Mouse (Mus musculus): ENCODE measurements around the gene Gm45213.

Gene Gm45213

DNA sequence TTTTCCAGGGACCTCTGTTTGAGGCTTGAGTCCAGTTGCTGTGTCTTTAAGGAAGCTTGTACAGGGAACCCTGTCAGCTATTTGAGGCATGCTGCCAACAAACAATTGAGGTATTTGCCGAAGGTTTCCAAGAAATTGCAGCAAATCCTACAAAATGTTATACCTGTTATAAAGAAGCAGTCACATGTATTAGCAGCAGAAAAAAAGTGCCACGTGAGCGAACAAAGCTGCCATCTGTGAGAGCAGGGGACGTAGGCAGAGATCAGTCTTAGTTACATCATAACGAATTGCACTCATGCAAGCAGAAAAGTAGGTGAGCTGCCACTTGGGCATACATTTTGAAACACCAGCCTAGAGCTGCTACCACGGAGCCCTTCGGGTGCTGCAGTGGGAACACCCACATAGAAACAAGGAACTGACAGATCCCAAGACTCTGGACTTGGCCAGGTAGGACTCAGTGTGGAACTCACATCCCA is 63.2 kb downstream of the Gm45213 start:
- no peak for DNase-seq (ENCODE audit: low spot score in 2 of 2)

DNA sequence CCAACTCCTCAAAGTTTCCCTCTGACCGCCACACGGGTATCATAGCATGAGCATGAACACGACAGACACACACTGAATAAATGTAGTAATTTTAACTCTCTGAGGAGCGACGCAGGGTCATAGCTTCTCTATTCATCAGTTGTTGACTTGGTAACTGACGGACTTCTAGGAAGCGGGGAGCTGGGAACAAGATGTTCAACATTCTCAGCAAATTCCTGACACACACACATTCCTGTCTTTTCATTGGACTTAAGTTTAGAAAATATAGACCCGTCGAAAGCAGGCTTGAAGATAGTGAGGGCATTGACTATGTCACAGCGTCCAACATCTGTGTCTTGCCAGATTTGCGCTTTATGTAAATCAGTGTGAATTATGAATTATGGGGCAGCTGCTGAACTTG is 63.8 kb downstream of the Gm45213 start:
- no peak for DNase-seq (ENCODE audit: low spot score in 2 of 2)

DNA sequence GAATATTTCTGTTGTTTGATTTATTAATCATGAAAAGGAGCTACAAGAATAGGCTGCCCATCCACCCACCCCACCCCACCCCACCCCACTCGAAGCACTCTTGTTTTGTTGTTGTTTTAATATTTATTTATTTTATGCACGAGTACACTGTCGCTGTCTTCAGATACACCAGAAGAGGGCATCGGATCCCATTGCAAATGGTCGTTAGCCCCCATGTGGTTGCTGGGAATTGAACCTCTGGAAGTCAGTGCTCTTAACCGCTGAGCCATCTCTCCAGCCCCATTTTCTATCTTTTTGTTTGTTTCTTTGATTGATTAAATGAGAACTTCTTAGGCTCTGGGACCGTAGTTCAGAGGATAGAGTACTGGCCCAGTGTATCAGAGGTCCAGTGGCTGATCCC is 64.5 kb downstream of the Gm45213 start:
- DNase-seq (ENCODE audit: low spot score in 2 of 2), result no peak

DNA sequence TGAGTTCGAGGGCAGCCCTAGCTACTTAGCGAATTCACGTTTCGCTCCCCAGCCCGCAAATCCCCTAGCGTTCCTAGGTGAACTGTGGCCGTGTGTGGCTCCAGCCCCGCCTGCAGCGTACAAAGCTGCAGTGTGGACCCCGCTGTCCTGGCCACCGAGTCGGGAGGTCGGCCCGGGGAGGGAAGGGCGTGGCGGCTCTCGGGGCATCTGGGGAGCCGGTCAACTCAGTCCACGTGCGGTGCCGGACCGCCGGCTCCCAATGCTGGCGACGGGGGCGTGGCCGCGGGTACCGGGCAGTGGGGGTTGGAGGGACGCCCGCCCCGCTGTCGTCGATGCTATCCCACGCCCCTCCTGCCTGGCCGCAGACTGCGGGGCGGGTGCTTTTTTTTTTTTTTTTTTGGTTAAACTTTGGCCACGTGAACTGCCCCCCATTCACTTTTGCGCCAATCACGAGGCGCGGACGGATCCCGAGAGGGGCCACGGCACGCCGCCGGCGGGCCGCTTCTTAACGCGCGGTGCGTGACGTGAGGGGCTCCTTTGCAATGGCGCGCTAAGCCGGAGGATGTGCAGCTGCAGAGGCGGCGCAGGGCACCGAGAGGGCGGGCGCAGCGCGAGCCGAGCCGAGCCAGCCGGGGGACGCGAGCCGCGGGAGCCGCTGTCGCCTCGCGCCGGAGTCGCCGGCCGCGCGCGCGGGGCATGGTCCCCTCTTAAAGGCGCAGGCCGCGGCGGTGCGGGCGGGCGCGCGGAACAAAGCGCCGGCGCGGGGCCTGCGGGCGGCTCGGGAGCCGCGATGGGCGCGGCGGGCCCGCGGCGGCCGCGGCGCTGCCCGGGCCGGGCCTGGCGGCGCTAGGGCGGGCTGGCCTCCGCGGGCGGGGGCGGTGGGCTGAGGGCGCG is 65.8 kb downstream of the Gm45213 start, which contains the start of gene Chsy1:
Gene Chsy1 (plus strand): TSS at position 555 of the 894 bp plus-strand sequence.
- DNase-seq (ENCODE audit: low spot score in 2 of 2), result peak; percentile 86 to 89

DNA sequence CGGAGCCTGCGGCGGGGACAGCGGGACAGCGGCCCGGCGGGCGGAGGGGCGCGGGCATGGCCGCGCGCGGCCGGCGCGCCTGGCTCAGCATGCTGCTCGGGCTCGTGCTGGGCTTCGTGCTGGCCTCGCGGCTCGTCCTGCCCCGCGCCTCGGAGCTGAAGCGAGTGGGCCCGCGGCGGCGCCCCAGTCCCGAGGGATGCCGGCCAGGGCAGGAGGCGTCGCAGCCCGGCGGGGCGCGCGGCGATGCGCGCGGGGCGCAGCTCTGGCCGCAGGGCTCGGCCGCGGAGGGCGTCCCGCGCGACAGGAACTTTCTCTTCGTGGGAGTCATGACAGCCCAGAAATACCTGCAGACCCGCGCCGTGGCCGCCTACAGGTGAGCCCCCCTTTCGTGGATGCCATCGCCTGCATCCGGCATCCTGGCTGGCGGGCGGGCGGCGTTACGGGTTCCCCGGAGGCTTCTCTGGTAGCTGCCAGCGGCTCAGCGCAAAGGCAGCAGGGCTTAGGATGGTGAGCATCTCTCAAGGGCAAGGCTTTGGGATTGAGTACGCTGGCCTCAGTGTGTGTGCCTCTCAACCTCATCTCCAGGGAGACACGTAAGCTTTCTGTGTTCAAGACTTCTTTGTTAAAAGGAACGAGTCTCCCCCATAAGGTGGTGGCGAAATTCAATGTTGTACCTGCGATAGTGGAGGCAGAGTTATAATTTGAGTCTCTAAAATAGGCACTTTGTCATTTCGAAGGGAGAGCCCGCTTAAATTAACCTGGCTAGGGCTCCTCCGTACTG is 66.6 kb downstream of the Gm45213 start:
- peak; percentile 48 to 60 for DNase-seq (ENCODE audit: low spot score in 2 of 2)

DNA sequence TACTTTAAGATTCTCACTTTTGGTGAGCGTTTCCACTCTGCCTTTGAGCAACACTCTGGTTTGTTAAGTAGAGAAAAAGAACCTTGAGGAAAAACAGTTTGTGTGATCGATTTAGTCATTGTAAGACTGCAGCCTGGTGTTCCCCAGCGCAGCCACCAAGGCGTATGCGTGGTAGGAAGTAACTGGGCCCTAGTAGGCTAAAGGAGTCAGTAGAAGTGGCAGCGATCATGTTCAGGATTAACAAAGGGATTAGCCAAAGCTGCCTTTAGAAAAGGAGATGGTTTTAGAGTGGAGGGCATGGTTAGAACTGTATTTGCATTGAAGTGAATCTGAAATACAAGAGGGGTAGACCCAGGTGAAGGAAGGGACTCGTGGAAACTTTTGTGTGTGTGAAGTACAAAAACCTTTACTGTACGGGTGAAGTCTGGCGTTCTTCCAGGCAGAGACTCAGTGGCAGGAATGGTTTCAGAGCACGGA is 67.3 kb downstream of the Gm45213 start:
- no peak for DNase-seq (ENCODE audit: low spot score in 2 of 2)

DNA sequence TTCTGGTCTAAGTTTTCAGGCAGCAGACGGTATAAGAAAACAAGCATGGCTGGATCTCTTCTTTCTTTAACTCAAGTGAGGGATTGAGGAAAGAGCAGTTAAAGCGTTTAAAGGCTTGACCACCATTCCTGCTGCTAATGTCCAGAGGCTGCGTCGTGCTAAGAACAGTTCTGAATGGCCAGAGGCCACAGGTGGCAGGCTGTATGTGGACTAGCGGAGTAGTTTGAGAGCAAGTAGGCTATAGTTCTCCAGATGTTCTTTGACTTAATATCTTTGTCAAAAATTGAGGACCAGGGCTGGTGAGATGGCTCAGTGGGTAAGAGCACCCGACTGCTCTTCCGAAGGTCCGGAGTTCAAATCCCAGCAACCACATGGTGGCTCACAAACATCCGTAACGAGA is 67.8 kb downstream of the Gm45213 start:
- no peak for DNase-seq (ENCODE audit: low spot score in 2 of 2)

All from thymus, postnatal 10 days (tissue).